Mouse (Mus musculus) spleen, postnatal 4 days (tissue): ENCODE results near the gene Cpped1.

ENCODE experiments used
- DNase-seq, 2 experiments: peaks; one replicate each; pipeline ENCODE4 v3.0.0; 2022; ENCODE audit warnings: low spot score in 2 of 2

Cpped1 gene

GRCm38 (mm10) chr16:11845309-11845708 lies 63.9 kb downstream of the Cpped1 start:
- no peak for DNase-seq

GRCm38 (mm10) chr16:11843441-11843840 lies 65.8 kb downstream of the Cpped1 start:
- DNase-seq, result no peak

DNA sequence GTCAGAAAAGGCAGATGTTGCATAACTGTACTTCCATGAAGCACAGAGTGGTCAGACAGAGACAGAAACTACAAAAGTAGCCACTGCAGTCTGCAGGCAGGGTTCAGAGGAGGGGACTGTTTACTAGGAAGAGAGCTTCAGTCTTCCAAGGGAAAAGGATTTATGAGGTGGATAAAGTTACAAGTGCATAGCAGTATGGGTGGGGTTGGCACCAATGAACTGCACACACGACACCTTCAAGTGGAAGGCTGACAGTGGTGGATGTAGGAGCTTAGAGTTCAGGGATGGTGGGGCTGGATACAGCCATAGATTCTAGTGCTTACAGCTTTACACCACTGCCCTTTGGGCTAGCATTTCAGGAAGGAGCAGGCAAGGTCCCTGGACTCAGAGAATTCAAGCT lies 75.8 kb downstream of the Cpped1 start:
- no peak for DNase-seq

- no peak for DNase-seq
Measured at GRCm38 (mm10) chr16:11828816-11829215, 80.4 kb downstream of the Cpped1 start.

GRCm38 (mm10) chr16:11824833-11825232 lies 84.4 kb downstream of the Cpped1 start:
- no peak for DNase-seq

DNA sequence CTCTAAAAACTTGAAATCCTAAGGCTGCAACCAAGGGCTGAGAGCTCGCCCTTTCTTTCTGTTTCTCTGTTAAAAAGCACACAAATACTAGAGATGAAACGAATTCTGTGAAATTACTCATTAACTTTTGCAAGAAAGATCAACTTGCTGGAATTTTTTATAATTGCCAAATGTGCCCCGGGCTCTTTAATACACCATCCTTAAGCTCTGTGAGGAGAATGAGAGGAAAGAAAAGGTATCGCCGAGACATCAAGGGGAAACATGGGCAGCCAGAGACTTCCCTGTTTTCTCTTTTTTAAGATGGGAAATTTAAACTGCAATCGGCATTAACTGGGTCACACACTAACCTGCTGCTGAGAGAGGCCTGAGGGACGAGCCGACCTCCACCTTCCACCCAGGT lies 84.9 kb downstream of the Cpped1 start:
- DNase-seq, result no peak

GRCm38 (mm10) chr16:11820791-11821190 lies 88.5 kb downstream of the Cpped1 start:
- no peak for DNase-seq

DNA sequence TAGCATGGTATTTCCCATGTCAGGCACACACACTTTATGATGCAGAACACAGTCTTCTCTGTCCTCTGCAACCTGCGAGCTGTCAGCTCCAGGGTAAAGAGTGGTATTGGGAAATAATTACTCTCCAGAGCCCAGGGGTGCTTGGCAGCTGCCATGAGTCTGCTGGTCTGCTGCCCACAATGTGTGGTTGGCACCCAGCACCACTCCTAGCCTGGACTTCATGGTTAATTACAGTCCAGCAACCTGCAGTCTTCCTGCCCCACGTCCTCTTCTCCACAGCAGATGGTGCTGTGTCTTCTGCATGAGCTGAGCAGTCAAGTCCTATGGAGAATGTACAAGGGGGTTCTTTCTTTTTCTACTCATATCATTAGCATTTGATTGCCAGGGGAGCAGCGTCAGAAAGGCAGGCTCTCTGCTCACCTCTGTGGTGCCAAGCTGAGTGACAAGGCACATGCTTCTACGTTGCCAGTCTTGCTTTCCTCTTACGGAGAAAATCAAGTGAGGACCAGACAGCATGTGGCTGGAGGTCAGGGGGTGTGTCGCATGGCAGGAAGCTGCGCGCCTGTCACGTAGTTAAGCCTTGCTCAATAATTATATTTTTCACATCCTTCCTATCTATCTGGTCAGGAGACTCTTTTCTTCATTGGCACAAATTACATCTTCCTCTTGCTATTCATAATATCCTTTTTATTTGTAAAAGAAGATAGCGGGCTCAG lies 94.2 kb downstream of the Cpped1 start:
- DNase-seq, result no peak

- DNase-seq, result no peak
Measured at GRCm38 (mm10) chr16:11812119-11812518, 97.1 kb downstream of the Cpped1 start.

GRCm38 (mm10) chr16:11809615-11810014 lies 99.6 kb downstream of the Cpped1 start:
- DNase-seq, result no peak

DNA sequence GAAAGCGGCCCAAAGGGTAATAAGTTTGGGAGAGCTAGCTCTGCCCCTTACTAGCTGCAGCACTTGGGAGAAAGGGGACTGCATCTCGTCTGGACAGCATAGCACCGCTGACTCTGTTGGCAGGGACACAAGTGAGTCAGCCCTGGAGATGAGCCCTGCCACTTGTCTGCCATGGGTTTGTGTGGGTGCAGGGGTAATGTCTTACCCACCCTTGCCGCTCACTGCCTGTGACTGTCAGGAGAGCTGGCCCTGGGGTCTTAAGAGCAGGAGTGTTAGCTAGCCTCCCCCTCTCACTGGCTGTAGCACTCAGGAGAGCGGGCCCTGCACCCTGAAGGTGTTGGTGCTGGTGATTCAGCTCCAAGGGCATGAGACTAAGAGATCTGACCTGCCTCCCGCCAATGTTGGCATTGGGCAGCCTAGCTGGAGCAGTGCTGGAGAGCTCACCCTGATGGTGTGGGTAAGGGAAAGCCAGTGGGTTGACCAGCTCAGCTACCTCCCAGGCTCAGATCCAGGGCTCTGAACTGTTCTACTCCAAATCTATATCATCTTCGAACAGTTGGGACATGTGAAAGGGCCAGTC lies 107.2 kb downstream of the Cpped1 start:
- no peak for DNase-seq

DNA sequence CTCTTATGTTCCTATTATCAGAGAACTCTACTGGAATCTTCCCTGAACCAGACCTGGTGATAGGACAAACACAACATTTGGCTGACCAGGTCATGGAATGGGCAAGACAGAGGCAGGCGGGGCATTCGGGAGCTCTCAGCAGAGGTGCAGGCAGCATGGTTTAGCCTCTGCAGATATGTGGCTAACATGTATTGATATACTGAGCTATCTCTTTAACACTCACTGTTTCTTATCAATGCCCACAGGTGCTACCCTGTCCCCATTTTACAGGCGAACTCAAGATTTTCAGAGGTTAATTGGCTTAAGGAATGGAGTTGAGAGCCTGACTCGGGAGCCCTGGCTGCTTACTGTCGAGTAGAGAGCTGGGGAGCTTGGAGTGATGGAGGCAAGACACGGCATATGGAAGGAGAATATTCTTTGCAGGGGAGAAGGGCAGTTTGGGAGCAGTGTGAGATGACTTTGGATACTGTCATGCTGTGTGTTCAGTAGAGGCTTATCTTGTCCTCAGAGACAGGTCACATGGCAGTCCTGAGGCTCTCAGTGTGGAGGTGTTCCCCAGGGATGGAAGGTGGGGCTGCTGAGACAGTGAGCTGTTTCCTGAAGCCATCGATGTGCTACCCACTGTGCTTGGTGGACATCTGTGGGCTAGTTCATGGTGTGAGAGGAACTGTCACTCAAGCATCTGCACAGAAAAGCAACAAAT lies 113.3 kb downstream of the Cpped1 start:
- DNase-seq, result no peak

GRCm38 (mm10) chr16:11794628-11795027 lies 114.6 kb downstream of the Cpped1 start:
- no peak for DNase-seq

GRCm38 (mm10) chr16:11793391-11793790 lies 115.9 kb downstream of the Cpped1 start:
- DNase-seq, result no peak

GRCm38 (mm10) chr16:11790476-11790875 lies 118.8 kb downstream of the Cpped1 start:
- DNase-seq, result no peak

GRCm38 (mm10) chr16:11785806-11786205 lies 123.4 kb downstream of the Cpped1 start:
- DNase-seq, result no peak

GRCm38 (mm10) chr16:11784354-11784753 lies 124.9 kb downstream of the Cpped1 start:
- no peak for DNase-seq

DNA sequence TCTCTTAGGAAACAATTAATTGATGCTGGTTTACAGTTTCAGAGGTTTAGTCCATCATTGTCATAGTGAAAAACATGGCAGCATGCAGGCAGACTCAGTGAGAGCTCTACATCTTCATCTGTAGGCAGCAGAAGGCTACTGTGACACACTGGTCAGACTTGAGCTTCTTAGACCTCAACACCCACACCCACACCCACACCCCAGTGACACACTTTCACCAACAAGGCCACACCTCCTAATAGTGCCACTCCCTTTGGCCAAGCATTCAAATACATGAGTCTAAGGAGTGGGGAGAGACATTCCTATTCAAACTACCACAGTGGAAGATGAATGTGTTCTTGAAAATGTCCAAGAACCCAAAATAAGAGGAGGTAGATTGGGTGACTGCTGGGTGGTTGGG lies 125.9 kb downstream of the Cpped1 start:
- DNase-seq, result no peak

- no peak for DNase-seq
Measured at GRCm38 (mm10) chr16:11782082-11782481, 127.2 kb downstream of the Cpped1 start.

DNA sequence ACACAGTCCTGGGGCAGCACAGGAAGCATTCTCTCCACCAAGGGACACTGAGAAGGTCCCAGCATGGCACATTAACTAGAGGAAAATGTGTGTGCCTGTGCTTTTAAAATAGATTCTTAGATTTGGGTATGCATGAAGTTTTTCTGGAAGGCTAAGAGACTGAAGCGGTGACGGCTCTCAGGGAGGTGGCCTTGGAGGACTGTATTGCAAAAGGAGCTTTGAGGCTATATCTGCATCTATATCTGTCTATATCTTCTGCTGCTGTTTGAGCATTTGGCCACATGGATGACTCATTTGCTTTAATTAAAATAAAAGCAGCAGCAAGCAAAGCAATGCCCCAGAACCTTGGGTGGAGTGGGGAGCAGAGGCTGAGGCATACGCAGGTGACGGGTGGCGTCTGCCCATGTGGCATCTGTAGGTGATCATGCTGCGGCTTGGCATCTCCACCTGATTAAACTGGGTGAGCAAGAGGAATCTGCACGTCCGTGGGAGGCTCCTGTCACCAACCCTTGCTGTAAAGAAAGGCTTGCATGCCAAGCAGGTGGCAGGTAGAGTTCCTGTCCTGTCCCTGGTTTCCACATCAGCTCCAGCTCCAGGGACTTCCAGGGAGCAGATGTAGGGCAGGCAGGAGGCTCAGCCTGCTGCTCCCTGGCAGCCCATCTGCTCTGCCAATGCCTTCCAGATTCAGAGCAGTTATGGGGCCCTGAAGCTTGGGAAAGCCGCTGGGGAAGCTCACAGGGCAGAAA lies 130.4 kb downstream of the Cpped1 start:
- DNase-seq, result no peak

GRCm38 (mm10) chr16:11778191-11778590 lies 131.1 kb downstream of the Cpped1 start:
- no peak for DNase-seq

- DNase-seq, result no peak
Measured at GRCm38 (mm10) chr16:11776528-11776927, 132.7 kb downstream of the Cpped1 start.
